In genomic region chr12:78098765-78099194, GRCm38 (mm10) we compare ENCODE assay signal across 8 mouse cellular contexts.
A peak's percentile ranks its signal among the peaks of the same experiment; 100 is the strongest.
DNase-seq lines count a peak whose midpoint lies in the region; ATAC-seq lines count a peak whose summit lies in the region.

No protein-coding gene starts in this region.

- peak; percentile 52; the same call in 1 of the 2 replicates for ATAC-seq in heart, embryonic 16.5 days (replicated peaks; ENCODE audit: extremely low read depth, insufficient read depth, low FRiP score)
- peak; percentile 62 for ATAC-seq in cerebellum, adult (ENCODE audit: insufficient number of reproducible peaks, low FRiP score, low TSS enrichment)
- ATAC-seq in erythroid progenitor cell, adult 5-6 weeks (replicated peaks; ENCODE audit: low FRiP score, poor library complexity, severe bottlenecking) = no peak

- no peak overlapping the region for H3K4me3 ChIP-seq in heart, embryonic 16.5 days (ENCODE audit: low read length)

- H3K9me3 ChIP-seq in heart, embryonic 16.5 days (replicated peaks; ENCODE audit: control insufficient read depth, low read length) = no peaks in the 10 kb centered on the region

- WGBS in heart, embryonic 16.5 days = 27% methylated on average over 9 of the region's 9 CpGs

- peaks cover 9% of the 10 kb centered on the region for H3K4me1 ChIP-seq in heart, embryonic 16.5 days (ENCODE audit: control insufficient read depth, insufficient read depth, low read length)

- no peaks in the 10 kb centered on the region for H3K27me3 ChIP-seq in heart, embryonic 16.5 days (ENCODE audit: control insufficient read depth, insufficient read depth, low read length)

- no peak for DNase-seq in heart, adult 8-10 months (ENCODE audit: low spot score)
- peak; percentile 72 to 78 for DNase-seq in frontal cortex, postnatal 10 days (ENCODE audit: low spot score in 2 of 2)
- DNase-seq in left cerebral cortex, postnatal 14 days (ENCODE audit: low spot score in 2 of 2) = peak; percentile 80 to 92
- DNase-seq in right cerebral cortex, postnatal 14 days = peak; percentile 78
- DNase-seq in urinary bladder, adult 2 months (ENCODE audit: low spot score) = no peak

- peak overlapping the region; percentile 5 for H3K4me2 ChIP-seq in heart, embryonic 16.5 days (ENCODE audit: low read depth, low read length)

- intact Hi-C loops in left cerebral cortex, postnatal 14 days (cut with DNase I) = loop anchor here (5.0 to 10.0 kb wide), 2 partner anchors 96 to 1094 kb away; no protein-coding TSS in a partner anchor

- 0 out of 2 replicates have a peak overlapping the region, but pooled peaks have one; percentile 4 for H3K27ac ChIP-seq in heart, embryonic 16.5 days (ENCODE audit: low read length)

- no peak overlapping the region for H3K9ac ChIP-seq in heart, embryonic 16.5 days (ENCODE audit: low read length)

- H3K36me3 ChIP-seq in heart, embryonic 16.5 days (ENCODE audit: control insufficient read depth, insufficient read depth) = no peaks in the 10 kb centered on the region

Comparison
In these comparisons a context has a peak if more than half of its experiments do, and no peak if none do; other contexts are left out.
1. DNase-seq: peak in frontal cortex, postnatal 10 days (2 of 2), left cerebral cortex, postnatal 14 days (2 of 2) and right cerebral cortex, postnatal 14 days (single experiment); none in heart, adult 8-10 months (single experiment) and urinary bladder, adult 2 months (single experiment).